Mouse (Mus musculus) mouse trophoblast stem cell (cell line): ENCODE measurements around the gene R3hcc1l.

Source experiments
- in situ Hi-C, 2 experiments: fragments of 300-500 bp; cut with MseI, MboI; formaldehyde crosslinking; loops; 2 replicates in 1 of 2; 3 replicates in 1 of 2; pipeline ENCODE4 v1.15.1; 2025

R3hcc1l gene

DNA sequence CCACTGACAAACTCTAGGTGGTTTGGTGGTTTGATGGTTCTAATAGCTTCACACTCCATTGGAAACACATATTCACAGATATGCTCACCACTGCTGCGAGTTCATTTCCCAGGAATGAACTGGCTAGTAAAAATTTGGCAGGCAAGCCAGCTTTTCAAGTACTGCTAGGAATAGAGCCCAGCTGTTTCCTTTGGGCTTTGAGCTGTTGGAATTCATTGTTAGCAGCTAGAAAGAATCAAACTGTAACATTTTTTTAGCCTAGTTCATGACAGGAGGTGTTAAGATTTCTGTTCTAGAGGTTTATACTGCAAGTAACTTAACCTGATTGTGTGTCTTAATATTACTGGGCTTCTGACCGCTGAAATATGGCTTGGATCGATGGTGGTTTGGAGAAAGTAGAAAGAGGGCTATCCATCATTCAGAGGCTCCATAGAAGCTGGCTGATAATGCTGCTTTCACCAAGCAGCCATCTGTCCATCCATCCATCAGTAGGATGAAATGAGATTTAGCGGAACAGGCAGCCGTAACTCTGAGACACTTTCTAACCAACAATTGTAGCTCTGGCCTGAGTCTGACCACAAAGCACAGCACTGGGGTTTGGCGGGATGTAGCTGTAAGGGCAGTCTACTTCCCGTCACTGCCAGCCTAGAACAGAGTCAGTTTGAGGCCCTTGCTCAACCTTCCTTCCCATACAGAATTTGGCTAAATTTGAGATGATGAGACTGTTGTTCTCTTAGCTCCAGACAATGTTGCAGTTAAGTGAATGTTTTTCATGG lies 21.0 kb downstream of the R3hcc1l start:
- in situ Hi-C loops, result loop anchor here in 1 of 2 experiments (10.0 kb wide), 1 partner anchor 115 kb away; no protein-coding TSS in a partner anchor

DNA sequence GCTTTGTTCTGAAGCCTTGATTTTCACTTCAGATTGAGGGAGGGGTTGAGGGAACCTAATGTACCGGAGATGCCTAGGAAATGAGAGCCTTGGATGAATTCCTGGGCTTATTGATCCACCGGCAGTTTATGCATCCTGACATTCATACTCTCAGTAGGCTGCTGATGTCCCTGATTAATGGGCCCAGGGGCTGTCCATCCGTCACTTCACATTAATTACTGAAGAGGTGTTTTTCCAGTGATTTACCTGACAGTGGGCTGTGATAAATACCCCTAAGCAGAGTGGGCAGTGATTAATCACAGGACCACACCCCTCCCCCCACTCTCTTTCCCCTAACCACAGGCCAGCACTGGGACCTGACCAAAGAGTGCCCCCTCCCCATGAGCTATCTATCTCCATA lies 22.1 kb downstream of the R3hcc1l start:
- in situ Hi-C loops, result no loop called here

DNA sequence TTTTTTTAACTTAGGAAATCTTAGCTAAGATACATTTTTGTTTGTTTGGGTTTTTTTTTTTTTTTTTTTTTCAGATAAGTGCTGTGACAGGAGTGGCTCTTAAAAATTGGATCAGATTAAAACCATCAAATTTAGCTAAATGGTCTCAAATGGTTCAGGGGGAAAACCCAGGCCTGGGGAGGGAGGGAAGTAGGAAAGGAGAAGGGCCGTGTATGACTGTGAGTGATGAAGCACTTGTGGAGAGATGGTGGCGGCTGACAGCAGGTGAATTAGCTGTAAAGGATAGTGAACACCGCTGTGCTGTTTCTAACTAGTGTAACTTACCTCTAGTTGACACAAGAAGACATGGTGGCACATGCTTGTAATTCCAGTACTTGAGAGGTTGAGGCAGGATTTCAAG lies 40.1 kb downstream of the R3hcc1l start:
- in situ Hi-C loops, result no loop called here

- in situ Hi-C loops, result no loop called here
Observed at GRCm38 (mm10) chr19:42561991-42562390, 43.4 kb downstream of the R3hcc1l start.

- in situ Hi-C loops, result no loop called here
Observed at GRCm38 (mm10) chr19:42562981-42563380, 44.4 kb downstream of the R3hcc1l start.

DNA sequence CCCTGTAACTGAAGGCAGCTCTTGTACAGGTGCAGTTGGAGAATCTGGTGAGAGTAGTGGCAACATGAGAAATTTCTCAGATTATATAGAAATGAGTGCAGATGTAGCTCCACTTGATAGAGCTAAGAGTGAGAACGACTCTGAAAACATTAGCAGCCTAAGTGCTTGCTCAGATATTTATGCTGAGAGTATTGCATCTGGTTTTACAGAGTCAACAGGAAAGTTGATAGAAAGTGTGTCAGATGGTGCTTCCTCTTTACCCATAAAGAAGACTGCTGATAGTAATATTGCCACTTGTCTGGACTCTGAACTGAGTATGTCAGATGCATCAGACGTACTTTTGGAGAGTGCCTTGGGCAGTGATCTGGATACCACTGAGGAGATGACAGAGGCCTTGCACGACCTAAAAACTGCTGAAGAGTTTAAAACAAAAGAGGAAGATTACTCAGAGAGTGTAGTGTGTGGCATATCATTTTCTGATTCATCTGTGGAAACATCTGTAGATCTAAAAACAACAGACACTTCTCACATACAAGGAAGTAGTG lies 45.2 kb downstream of the R3hcc1l start:
- in situ Hi-C loops, result no loop called here

- in situ Hi-C loops, result no loop called here
Observed at GRCm38 (mm10) chr19:42566283-42567019, 47.9 kb downstream of the R3hcc1l start.

DNA sequence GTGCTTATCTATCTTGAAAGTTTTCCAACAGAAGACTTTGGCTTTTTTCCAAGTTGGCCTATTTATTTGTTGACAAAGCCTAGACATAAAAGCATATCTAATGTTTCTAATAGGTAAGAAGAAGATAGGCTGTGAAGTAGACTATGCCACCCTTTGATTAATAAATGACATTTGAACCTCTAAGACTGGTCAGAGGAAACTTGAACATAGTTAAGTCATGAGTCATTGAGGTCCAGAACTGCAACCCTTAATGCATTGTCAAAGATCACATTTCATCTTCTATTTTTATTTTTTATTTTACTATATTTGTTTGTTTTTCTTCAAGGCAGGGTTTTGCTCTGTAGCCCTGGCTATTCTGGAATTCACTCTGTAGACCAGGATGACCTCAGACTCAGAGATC lies 48.5 kb downstream of the R3hcc1l start:
- in situ Hi-C loops, result no loop called here

- in situ Hi-C loops, result no loop called here
Observed at GRCm38 (mm10) chr19:42569076-42569475, 50.5 kb downstream of the R3hcc1l start.

- in situ Hi-C loops, result no loop called here
Observed at GRCm38 (mm10) chr19:42571291-42571690, 52.7 kb downstream of the R3hcc1l start.

DNA sequence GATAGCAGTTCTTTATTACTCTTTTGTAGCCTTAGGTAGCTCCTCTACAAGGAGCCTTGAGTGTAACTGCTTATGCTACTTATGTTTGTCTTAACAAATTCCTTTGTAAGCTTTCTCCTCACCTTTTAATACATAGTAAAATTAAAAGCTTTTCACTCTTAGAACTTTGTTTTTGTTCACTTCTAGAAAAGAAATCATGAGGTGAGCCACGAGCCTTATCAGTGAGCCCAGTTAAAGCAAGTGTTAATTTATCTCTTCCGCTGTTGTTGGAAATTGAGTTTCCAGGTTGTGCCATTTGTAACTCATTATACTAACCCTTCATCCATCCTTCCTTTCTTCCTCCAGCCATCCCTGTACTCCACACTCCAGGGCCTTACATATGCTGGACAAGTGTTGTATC lies 56.8 kb downstream of the R3hcc1l start:
- in situ Hi-C loops, result no loop called here

DNA sequence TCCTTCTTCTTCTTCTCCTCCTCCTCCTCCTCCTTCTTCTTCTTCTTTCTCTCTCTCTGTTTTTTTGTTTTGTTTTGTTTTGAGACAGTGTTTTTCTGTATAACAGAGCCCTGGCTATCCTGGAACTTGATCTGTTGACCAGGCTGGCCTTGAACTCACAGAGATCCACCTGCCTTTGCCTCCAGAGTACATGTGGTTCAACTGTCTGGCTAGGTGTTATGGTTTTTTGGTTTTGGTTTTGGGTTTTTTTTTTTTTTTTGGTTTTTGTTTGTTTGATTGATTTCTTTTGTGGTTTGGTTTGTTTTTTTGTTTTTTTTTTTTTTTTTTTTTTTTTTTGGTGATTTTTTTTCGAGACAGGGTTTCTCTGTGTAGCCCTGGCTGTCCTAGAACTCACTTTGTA lies 58.3 kb downstream of the R3hcc1l start:
- in situ Hi-C loops, result no loop called here

GRCm38 (mm10) chr19:42578631-42579030 lies 60.1 kb downstream of the R3hcc1l start:
- in situ Hi-C loops, result no loop called here

- in situ Hi-C loops, result no loop called here
Observed at GRCm38 (mm10) chr19:42580701-42581100, 62.1 kb downstream of the R3hcc1l start.

DNA sequence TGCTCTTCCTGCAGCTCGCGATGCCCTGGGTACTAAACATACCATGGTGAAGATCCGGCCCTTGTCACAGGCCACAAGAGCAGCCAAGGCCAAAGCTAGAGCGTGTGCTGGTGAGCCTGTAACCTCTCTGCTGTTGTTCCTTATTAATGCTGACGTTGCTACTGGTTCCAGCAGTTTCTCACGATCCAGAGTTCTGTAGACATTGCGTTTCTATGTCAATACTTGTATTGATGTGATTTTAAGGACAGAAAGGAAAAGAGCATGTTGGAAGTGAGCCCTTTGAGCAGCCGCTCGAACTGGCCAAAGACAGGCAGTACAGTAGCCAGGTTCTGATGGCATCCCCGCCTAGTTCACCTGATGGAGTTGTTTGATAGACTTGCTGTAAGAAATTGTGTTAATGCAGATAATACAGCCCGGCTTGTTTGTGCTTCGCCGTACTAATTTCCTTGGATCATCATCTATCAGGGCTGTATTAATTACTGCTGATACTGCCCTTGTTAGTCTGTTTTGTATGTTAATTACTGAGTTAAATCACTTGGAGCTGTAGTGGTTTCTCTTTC lies 64.3 kb downstream of the R3hcc1l start:
- in situ Hi-C loops, result no loop called here

GRCm38 (mm10) chr19:42583677-42584076 lies 65.1 kb downstream of the R3hcc1l start:
- in situ Hi-C loops, result no loop called here

GRCm38 (mm10) chr19:42584188-42584587 lies 65.6 kb downstream of the R3hcc1l start:
- in situ Hi-C loops, result no loop called here

DNA sequence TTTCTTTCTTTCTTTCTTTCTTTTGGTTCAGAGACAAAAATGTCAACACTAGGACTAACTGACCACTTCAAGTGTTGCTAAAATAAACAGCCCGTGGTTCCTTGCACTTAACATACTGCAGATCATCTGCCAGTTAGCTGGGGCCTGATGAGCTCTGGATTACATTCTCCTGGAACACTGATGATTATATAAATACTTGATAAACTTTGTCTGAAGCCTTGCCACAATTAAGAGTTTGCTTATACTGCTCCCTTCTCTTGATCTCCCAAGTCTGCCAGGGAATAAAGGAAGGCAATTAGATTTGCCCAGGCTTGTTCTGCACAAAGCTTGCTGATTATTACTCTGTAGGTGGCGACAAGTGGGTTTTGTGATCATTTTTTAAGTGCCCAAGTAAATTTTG lies 69.1 kb downstream of the R3hcc1l start:
- in situ Hi-C loops, result no loop called here

GRCm38 (mm10) chr19:42589246-42589645 lies 70.7 kb downstream of the R3hcc1l start:
- in situ Hi-C loops, result no loop called here

DNA sequence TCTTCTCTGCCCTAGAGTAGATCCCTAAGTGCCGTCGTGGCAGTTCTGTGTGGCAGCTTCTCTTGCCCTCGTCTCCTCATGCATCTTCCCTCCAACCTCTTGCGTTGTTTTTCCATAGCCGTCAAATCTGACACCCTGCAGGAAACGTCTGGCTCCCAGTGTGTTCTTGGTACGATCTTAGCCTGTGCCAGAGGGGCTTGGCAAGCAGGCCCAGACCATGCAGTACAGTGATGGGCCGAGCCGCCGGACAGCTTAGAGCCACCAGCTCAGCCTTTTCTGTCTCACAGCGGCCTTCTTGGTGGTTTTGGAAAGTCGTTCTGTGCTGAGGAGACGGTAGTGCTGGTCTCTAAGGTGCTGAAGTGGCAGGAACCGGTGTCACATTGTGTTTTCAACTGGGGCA lies 73.0 kb downstream of the R3hcc1l start:
- in situ Hi-C loops, result loop anchor here in 1 of 2 experiments (5.0 kb wide), 1 partner anchor 66 kb away; no protein-coding TSS in a partner anchor

GRCm38 (mm10) chr19:42593456-42593855 lies 74.9 kb downstream of the R3hcc1l start:
- in situ Hi-C loops, result loop anchor here in 1 of 2 experiments (5.0 kb wide), 1 partner anchor 64 kb away; no protein-coding TSS in a partner anchor

DNA sequence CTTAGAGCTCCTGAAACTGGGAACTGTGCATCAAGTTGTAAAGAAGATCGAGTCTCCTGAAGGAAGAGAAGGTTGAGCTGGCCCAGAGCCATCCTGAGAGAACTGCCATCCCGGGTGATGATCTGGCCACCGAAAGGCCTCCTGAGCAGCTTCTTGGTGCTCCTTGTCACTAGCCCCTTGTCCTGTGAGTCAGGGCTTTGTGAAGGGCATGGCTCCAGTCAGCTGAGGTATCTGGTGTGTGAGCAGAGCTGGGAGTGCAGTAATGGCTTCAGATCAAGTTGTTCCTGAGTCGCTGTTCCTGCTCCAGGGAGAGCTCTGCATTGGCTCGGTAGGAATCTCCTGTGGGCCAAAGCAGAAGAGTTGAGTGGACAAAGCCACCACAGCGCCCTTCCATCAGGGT lies 76.5 kb downstream of the R3hcc1l start:
- in situ Hi-C loops, result no loop called here
